Mouse (Mus musculus): Measurements from ENCODE around the gene Arhgef3. TPM values are rescaled to one million over a fixed set of nuclear protein-coding genes. Genes with fewer than 3 reads are reported as not detected.
A peak's percentile ranks its signal among the peaks of the same experiment; 100 is the strongest.

Arhgef3 gene
- polyA plus RNA-seq, 1 experiment from 2014 or later, result 3.5 TPM

- Histone ChIP-seq H3K4me1 (replicated peaks; ENCODE audit: control insufficient read depth, insufficient read depth, low read length) (no peaks in the 10 kb centered on the region), H3K9ac (ENCODE audit: low read depth, low read length) (no peak overlapping the region), H3K4me3 (ENCODE audit: low read depth, low read length) (no peak overlapping the region), H3K36me3 (ENCODE audit: control insufficient read depth, insufficient read depth, low read length) (no peaks in the 10 kb centered on the region), H3K4me2 (replicated peaks; ENCODE audit: low read depth, low read length) (no peak overlapping the region), H3K9me3 (ENCODE audit: control insufficient read depth, low read length) (no peaks in the 10 kb centered on the region), H3K27me3 (ENCODE audit: control insufficient read depth, insufficient read depth, low read length) (no peaks in the 10 kb centered on the region), H3K27ac (ENCODE audit: low read depth, low read length) (no peak overlapping the region)
- DNase-seq (ENCODE audit: low spot score), result no peak
- no peak for ATAC-seq (ENCODE audit: low FRiP score)
- WGBS, result 44% methylated on average over 5 of the region's 6 CpGs
Measured at GRCm38 (mm10) chr14:27262349-27262748, 147.7 kb downstream of the Arhgef3 start.

GRCm38 (mm10) chr14:27266601-27267000, 151.9 kb downstream of the Arhgef3 start:
- H3K9ac ChIP-seq (ENCODE audit: low read depth, low read length), result no peak overlapping the region
- H3K27me3 ChIP-seq (ENCODE audit: control insufficient read depth, insufficient read depth, low read length), result no peaks in the 10 kb centered on the region
- ATAC-seq (ENCODE audit: low FRiP score) (no peak), DNase-seq (ENCODE audit: low spot score) (no peak)
- no peak overlapping the region for H3K27ac ChIP-seq (ENCODE audit: low read depth, low read length)
- no peaks in the 10 kb centered on the region for H3K4me1 ChIP-seq (replicated peaks; ENCODE audit: control insufficient read depth, insufficient read depth, low read length)
- 76% methylated on average over 1 of the region's 1 CpGs for WGBS
- H3K4me3 ChIP-seq (ENCODE audit: low read depth, low read length), result no peak overlapping the region
- no peaks in the 10 kb centered on the region for H3K36me3 ChIP-seq (ENCODE audit: control insufficient read depth, insufficient read depth, low read length)
- H3K9me3 ChIP-seq (ENCODE audit: control insufficient read depth, low read length), result no peaks in the 10 kb centered on the region
- no peak overlapping the region for H3K4me2 ChIP-seq (replicated peaks; ENCODE audit: low read depth, low read length)

- Histone ChIP-seq H3K9ac (ENCODE audit: low read depth, low read length) (no peak overlapping the region), H3K27ac (ENCODE audit: low read depth, low read length) (no peak overlapping the region), H3K27me3 (ENCODE audit: control insufficient read depth, insufficient read depth, low read length) (no peaks in the 10 kb centered on the region), H3K4me1 (replicated peaks; ENCODE audit: control insufficient read depth, insufficient read depth, low read length) (peaks cover 3% of the 10 kb centered on the region; the same call in 1 of the 2 replicates), H3K4me2 (replicated peaks; ENCODE audit: low read depth, low read length) (no peak overlapping the region), H3K36me3 (ENCODE audit: control insufficient read depth, insufficient read depth, low read length) (no peaks in the 10 kb centered on the region), H3K4me3 (ENCODE audit: low read depth, low read length) (no peak overlapping the region), H3K9me3 (ENCODE audit: control insufficient read depth, low read length) (no peaks in the 10 kb centered on the region)
- 65% methylated on average over 5 of the region's 5 CpGs for WGBS
- DNase-seq (ENCODE audit: low spot score) (no peak), ATAC-seq (ENCODE audit: low FRiP score) (no peak)
Measured at GRCm38 (mm10) chr14:27268137-27268536, 153.4 kb downstream of the Arhgef3 start.

- no peak for ATAC-seq (ENCODE audit: low FRiP score)
- 88% methylated on average over 16 of the region's 16 CpGs for WGBS
- Histone ChIP-seq H3K27ac (ENCODE audit: low read depth, low read length) (no peak overlapping the region), H3K27me3 (ENCODE audit: control insufficient read depth, insufficient read depth, low read length) (no peaks in the 10 kb centered on the region), H3K4me1 (replicated peaks; ENCODE audit: control insufficient read depth, insufficient read depth, low read length) (peaks cover 3% of the 10 kb centered on the region; the same call in 1 of the 2 replicates), H3K4me3 (ENCODE audit: low read depth, low read length) (no peak overlapping the region), H3K36me3 (ENCODE audit: control insufficient read depth, insufficient read depth, low read length) (no peaks in the 10 kb centered on the region), H3K9me3 (ENCODE audit: control insufficient read depth, low read length) (no peaks in the 10 kb centered on the region), H3K4me2 (replicated peaks; ENCODE audit: low read depth, low read length) (no peak overlapping the region), H3K9ac (ENCODE audit: low read depth, low read length) (no peak overlapping the region)
- DNase-seq (ENCODE audit: low spot score), result no peak
Measured at GRCm38 (mm10) chr14:27268986-27269700, 154.4 kb downstream of the Arhgef3 start.

- Histone ChIP-seq H3K27ac (ENCODE audit: low read depth, low read length) (no peak overlapping the region), H3K4me2 (replicated peaks; ENCODE audit: low read depth, low read length) (no peak overlapping the region), H3K9me3 (ENCODE audit: control insufficient read depth, low read length) (no peaks in the 10 kb centered on the region), H3K4me1 (replicated peaks; ENCODE audit: control insufficient read depth, insufficient read depth, low read length) (peaks cover 3% of the 10 kb centered on the region; the same call in 1 of the 2 replicates), H3K27me3 (ENCODE audit: control insufficient read depth, insufficient read depth, low read length) (no peaks in the 10 kb centered on the region), H3K36me3 (ENCODE audit: control insufficient read depth, insufficient read depth, low read length) (no peaks in the 10 kb centered on the region), H3K9ac (ENCODE audit: low read depth, low read length) (no peak overlapping the region), H3K4me3 (ENCODE audit: low read depth, low read length) (no peak overlapping the region)
- 77% methylated on average over 4 of the region's 4 CpGs for WGBS
- ATAC-seq (ENCODE audit: low FRiP score), result no peak
- no peak for DNase-seq (ENCODE audit: low spot score)
Measured at GRCm38 (mm10) chr14:27269836-27270235, 155.1 kb downstream of the Arhgef3 start.

- H3K4me2 ChIP-seq (replicated peaks; ENCODE audit: low read depth, low read length), result no peak overlapping the region
- no peaks in the 10 kb centered on the region for H3K27me3 ChIP-seq (ENCODE audit: control insufficient read depth, insufficient read depth, low read length)
- no peaks in the 10 kb centered on the region for H3K9me3 ChIP-seq (ENCODE audit: control insufficient read depth, low read length)
- H3K27ac ChIP-seq (ENCODE audit: low read depth, low read length), result no peak overlapping the region
- H3K4me3 ChIP-seq (ENCODE audit: low read depth, low read length), result no peak overlapping the region
- ATAC-seq (ENCODE audit: low FRiP score) (no peak), DNase-seq (ENCODE audit: low spot score) (no peak)
- H3K4me1 ChIP-seq (replicated peaks; ENCODE audit: control insufficient read depth, insufficient read depth, low read length), result peaks cover 3% of the 10 kb centered on the region; the same call in 1 of the 2 replicates
- WGBS, result 94% methylated on average over 4 of the region's 4 CpGs
- no peak overlapping the region for H3K9ac ChIP-seq (ENCODE audit: low read depth, low read length)
- no peaks in the 10 kb centered on the region for H3K36me3 ChIP-seq (ENCODE audit: control insufficient read depth, insufficient read depth, low read length)
Measured at GRCm38 (mm10) chr14:27270466-27270865, 155.8 kb downstream of the Arhgef3 start.

GRCm38 (mm10) chr14:27271371-27272071, 156.8 kb downstream of the Arhgef3 start:
- no peaks in the 10 kb centered on the region for H3K9me3 ChIP-seq (ENCODE audit: control insufficient read depth, low read length)
- DNase-seq (ENCODE audit: low spot score) (no peak), ATAC-seq (ENCODE audit: low FRiP score) (no peak)
- 67% methylated on average over 10 of the region's 10 CpGs for WGBS
- peaks cover 3% of the 10 kb centered on the region; the same call in 1 of the 2 replicates for H3K4me1 ChIP-seq (replicated peaks; ENCODE audit: control insufficient read depth, insufficient read depth, low read length)
- no peak overlapping the region for H3K4me3 ChIP-seq (ENCODE audit: low read depth, low read length)
- no peak overlapping the region for H3K9ac ChIP-seq (ENCODE audit: low read depth, low read length)
- no peak overlapping the region for H3K4me2 ChIP-seq (replicated peaks; ENCODE audit: low read depth, low read length)
- H3K27ac ChIP-seq (ENCODE audit: low read depth, low read length), result 0 out of 2 replicates have a peak overlapping the region, but pooled peaks have one; percentile 45
- H3K36me3 ChIP-seq (ENCODE audit: control insufficient read depth, insufficient read depth, low read length), result no peaks in the 10 kb centered on the region
- no peaks in the 10 kb centered on the region for H3K27me3 ChIP-seq (ENCODE audit: control insufficient read depth, insufficient read depth, low read length)

GRCm38 (mm10) chr14:27272072-27272834, 157.6 kb downstream of the Arhgef3 start:
- no peaks in the 10 kb centered on the region for H3K27me3 ChIP-seq (ENCODE audit: control insufficient read depth, insufficient read depth, low read length)
- DNase-seq (ENCODE audit: low spot score) (peak; percentile 28), ATAC-seq (ENCODE audit: low FRiP score) (no peak)
- H3K36me3 ChIP-seq (ENCODE audit: control insufficient read depth, insufficient read depth, low read length), result no peaks in the 10 kb centered on the region
- 0 out of 2 replicates have a peak overlapping the region, but pooled peaks have one; percentile 45 for H3K27ac ChIP-seq (ENCODE audit: low read depth, low read length)
- H3K4me1 ChIP-seq (replicated peaks; ENCODE audit: control insufficient read depth, insufficient read depth, low read length), result peaks cover 3% of the 10 kb centered on the region; the same call in 1 of the 2 replicates
- H3K4me2 ChIP-seq (replicated peaks; ENCODE audit: low read depth, low read length), result no peak overlapping the region
- H3K9ac ChIP-seq (ENCODE audit: low read depth, low read length), result no peak overlapping the region
- 32% methylated on average over 11 of the region's 11 CpGs for WGBS
- H3K9me3 ChIP-seq (ENCODE audit: control insufficient read depth, low read length), result no peaks in the 10 kb centered on the region
- H3K4me3 ChIP-seq (ENCODE audit: low read depth, low read length), result no peak overlapping the region
